Mouse (Mus musculus): ENCODE measurements around the gene Prnd. TPM values are rescaled to one million over a fixed set of nuclear protein-coding genes. Genes with fewer than 3 reads are reported as not detected.

Gene Prnd
- polyA plus RNA-seq (2015; fragmentation: Nextera tagmentation; extraction: Ambion mirVana) = 18.9 and 20.8 TPM in 2 replicates

- 10% methylated on average over 11 of the region's 11 CpGs for WGBS
Observed at GRCm38 (mm10) chr2:131950598-131951095, at the start of gene Prnd. Prnd (plus strand) TSS chr2:131950861.

GRCm38 (mm10) chr2:131902423-131902822 lies 48.2 kb upstream of the Prnd start:
- Histone ChIP-seq H3K9me3 (replicated peaks) (no peaks in the 10 kb centered on the region), H3K36me3 (no peaks in the 10 kb centered on the region), H3K27me3 (no peaks in the 10 kb centered on the region), H3K27ac (no peak overlapping the region), H3K9ac (no peak overlapping the region), H3K4me1 (no peaks in the 10 kb centered on the region), H3K4me3 (replicated peaks) (no peak overlapping the region), H3K4me2 (no peak overlapping the region)
- no peak for ATAC-seq (replicated peaks; ENCODE audit: low FRiP score)
- 17% methylated on average over 2 of the region's 3 CpGs for WGBS

More at GRCm38 (mm10) chr2:131950598-131951095, at the start of gene Prnd:
- ATAC-seq (replicated peaks; ENCODE audit: low FRiP score) = peak; percentile 56
- H3K4me1 ChIP-seq = peaks cover 32% of the 10 kb centered on the region
- H3K36me3 ChIP-seq = no peaks in the 10 kb centered on the region
- H3K27ac ChIP-seq = no peak within 1 kb of the TSS
- H3K9ac ChIP-seq = 0 out of 2 replicates have a peak within 1 kb of the TSS, but pooled peaks have one; percentile 10
- peak within 1 kb of the TSS; percentile 21; the same call in 1 of the 2 replicates for H3K4me2 ChIP-seq
- no peaks in the 10 kb centered on the region for H3K9me3 ChIP-seq (replicated peaks)
- no peak within 1 kb of the TSS for H3K4me3 ChIP-seq (replicated peaks)
- peaks cover 39% of the 10 kb centered on the region for H3K27me3 ChIP-seq

- H3K9ac ChIP-seq = no peak overlapping the region
- WGBS = 48% methylated on average over 8 of the region's 8 CpGs
- H3K36me3 ChIP-seq = no peaks in the 10 kb centered on the region
- H3K9me3 ChIP-seq (replicated peaks) = no peaks in the 10 kb centered on the region
- H3K4me3 ChIP-seq (replicated peaks) = no peak overlapping the region
- H3K27me3 ChIP-seq = no peaks in the 10 kb centered on the region
- no peak overlapping the region for H3K4me2 ChIP-seq
- ATAC-seq (replicated peaks; ENCODE audit: low FRiP score) = no peak
- H3K27ac ChIP-seq = no peak overlapping the region
- 0 out of 2 replicates have a peak, but pooled peaks cover under 1% of the 10 kb centered on the region for H3K4me1 ChIP-seq
Observed at GRCm38 (mm10) chr2:131902867-131903266, 47.8 kb upstream of the Prnd start.

GRCm38 (mm10) chr2:131905025-131905424 lies 45.6 kb upstream of the Prnd start:
- H3K27ac ChIP-seq = no peak overlapping the region
- no peak overlapping the region for H3K9ac ChIP-seq
- H3K27me3 ChIP-seq = no peaks in the 10 kb centered on the region
- H3K4me1 ChIP-seq = peaks cover 15% of the 10 kb centered on the region
- no peak overlapping the region for H3K4me3 ChIP-seq (replicated peaks)
- no peaks in the 10 kb centered on the region for H3K36me3 ChIP-seq
- no peaks in the 10 kb centered on the region for H3K9me3 ChIP-seq (replicated peaks)
- whole genome bisulfite sequencing = 60% methylated on average over 5 of the region's 5 CpGs
- no peak overlapping the region for H3K4me2 ChIP-seq
- no peak for ATAC-seq (replicated peaks; ENCODE audit: low FRiP score)

GRCm38 (mm10) chr2:131905776-131906175 lies 44.9 kb upstream of the Prnd start:
- Histone ChIP-seq H3K27ac (no peak overlapping the region), H3K4me3 (replicated peaks) (no peak overlapping the region), H3K4me1 (peaks cover 19% of the 10 kb centered on the region), H3K4me2 (no peak overlapping the region), H3K9me3 (replicated peaks) (no peaks in the 10 kb centered on the region), H3K9ac (no peak overlapping the region), H3K36me3 (no peaks in the 10 kb centered on the region), H3K27me3 (0 out of 2 replicates have a peak, but pooled peaks cover 3% of the 10 kb centered on the region)
- WGBS = 47% methylated on average over 6 of the region's 6 CpGs
- ATAC-seq (replicated peaks; ENCODE audit: low FRiP score) = no peak

DNA sequence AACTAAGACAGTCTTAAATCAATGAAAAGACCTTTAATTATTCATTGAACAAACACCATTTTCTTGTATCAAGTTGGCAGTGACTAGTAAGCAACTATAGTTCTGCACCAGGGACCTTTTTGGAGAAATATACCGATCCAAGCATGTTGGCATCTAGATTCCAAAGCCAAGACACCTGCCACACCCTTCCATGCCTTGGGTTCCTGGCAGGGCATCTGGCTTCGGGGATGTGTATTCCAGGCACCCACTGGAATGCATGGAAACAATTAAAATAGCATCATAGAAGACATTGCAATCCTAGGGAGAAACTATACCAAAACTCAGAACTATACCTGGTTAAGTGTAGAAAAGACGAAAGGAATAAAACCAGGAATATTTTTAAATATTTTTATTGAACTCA lies 44.4 kb upstream of the Prnd start:
- H3K4me1 ChIP-seq = peaks cover 24% of the 10 kb centered on the region
- no peak overlapping the region for H3K27ac ChIP-seq
- H3K9me3 ChIP-seq (replicated peaks) = no peaks in the 10 kb centered on the region
- H3K36me3 ChIP-seq = no peaks in the 10 kb centered on the region
- WGBS = 94% methylated on average over 3 of the region's 3 CpGs
- no peak overlapping the region for H3K4me3 ChIP-seq (replicated peaks)
- no peak overlapping the region for H3K9ac ChIP-seq
- 0 out of 2 replicates have a peak, but pooled peaks cover 3% of the 10 kb centered on the region for H3K27me3 ChIP-seq
- no peak for ATAC-seq (replicated peaks; ENCODE audit: low FRiP score)
- H3K4me2 ChIP-seq = no peak overlapping the region

DNA sequence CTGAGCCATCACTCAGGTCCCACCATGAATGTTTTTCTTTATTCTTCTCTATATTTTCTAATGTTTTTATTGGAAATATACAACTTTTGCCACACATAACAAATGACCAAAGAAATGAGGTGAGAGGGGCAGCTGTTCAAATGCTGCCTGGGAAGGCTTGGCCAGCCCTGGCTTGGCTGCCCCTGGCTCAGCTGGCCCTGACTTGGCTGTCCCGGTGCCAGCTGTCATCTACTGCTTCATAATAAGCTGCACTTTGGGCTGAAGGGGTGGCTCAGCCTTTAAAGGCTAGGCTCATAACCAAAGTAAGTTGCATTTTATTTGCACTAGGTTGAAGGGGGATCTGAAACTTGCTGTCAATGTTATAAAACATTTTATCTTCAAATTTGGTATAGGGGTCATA lies 43.8 kb upstream of the Prnd start:
- no peak for ATAC-seq (replicated peaks; ENCODE audit: low FRiP score)
- H3K36me3 ChIP-seq = no peaks in the 10 kb centered on the region
- H3K27ac ChIP-seq = no peak overlapping the region
- H3K9ac ChIP-seq = no peak overlapping the region
- H3K4me1 ChIP-seq = peaks cover 28% of the 10 kb centered on the region
- H3K9me3 ChIP-seq (replicated peaks) = no peaks in the 10 kb centered on the region
- 0 out of 2 replicates have a peak, but pooled peaks cover 3% of the 10 kb centered on the region for H3K27me3 ChIP-seq
- no peak overlapping the region for H3K4me3 ChIP-seq (replicated peaks)
- no peak overlapping the region for H3K4me2 ChIP-seq
- 76% methylated on average over 1 of the region's 1 CpGs for WGBS

GRCm38 (mm10) chr2:131907311-131907710 lies 43.4 kb upstream of the Prnd start:
- Histone ChIP-seq H3K36me3 (no peaks in the 10 kb centered on the region), H3K4me3 (replicated peaks) (no peak overlapping the region), H3K4me2 (no peak overlapping the region), H3K27me3 (0 out of 2 replicates have a peak, but pooled peaks cover 3% of the 10 kb centered on the region), H3K27ac (no peak overlapping the region), H3K9ac (no peak overlapping the region), H3K9me3 (replicated peaks) (no peaks in the 10 kb centered on the region), H3K4me1 (peaks cover 28% of the 10 kb centered on the region)
- no peak for ATAC-seq (replicated peaks; ENCODE audit: low FRiP score)
- WGBS = 86% methylated on average over 5 of the region's 5 CpGs

DNA sequence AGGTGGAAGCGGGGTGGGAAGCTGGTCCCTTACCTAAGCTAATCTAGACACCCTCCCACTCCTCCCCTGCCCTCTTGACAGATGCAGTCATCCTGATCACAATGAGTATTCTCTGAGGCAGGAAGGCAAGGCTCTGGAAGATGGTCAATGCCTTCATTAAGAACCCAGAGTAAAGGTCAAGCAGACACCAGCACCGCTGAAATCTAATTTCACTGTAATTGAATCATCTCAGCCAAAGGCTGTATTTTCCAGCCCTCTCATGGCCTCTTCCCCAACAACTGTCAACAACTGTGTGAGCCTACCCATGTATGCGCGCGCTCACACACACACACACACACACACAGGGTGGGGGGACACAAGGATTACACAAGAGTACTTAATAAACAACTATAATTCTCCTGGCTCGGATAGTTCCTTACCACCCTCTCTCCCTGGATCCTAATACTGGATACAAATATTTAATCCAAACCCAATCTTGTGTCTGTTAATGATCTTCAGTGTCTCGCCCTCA lies 42.3 kb upstream of the Prnd start:
- no peaks in the 10 kb centered on the region for H3K9me3 ChIP-seq (replicated peaks)
- no peak overlapping the region for H3K4me3 ChIP-seq (replicated peaks)
- H3K4me2 ChIP-seq = no peak overlapping the region
- 0 out of 2 replicates have a peak, but pooled peaks cover 3% of the 10 kb centered on the region for H3K27me3 ChIP-seq
- ATAC-seq (replicated peaks; ENCODE audit: low FRiP score) = peak; percentile 56
- peak overlapping the region; percentile 28; the same call in 1 of the 2 replicates for H3K27ac ChIP-seq
- H3K36me3 ChIP-seq = no peaks in the 10 kb centered on the region
- 68% methylated on average over 7 of the region's 7 CpGs for WGBS
- peaks cover 31% of the 10 kb centered on the region for H3K4me1 ChIP-seq
- no peak overlapping the region for H3K9ac ChIP-seq

- Histone ChIP-seq H3K9ac (no peak overlapping the region), H3K4me1 (peaks cover 31% of the 10 kb centered on the region), H3K4me3 (replicated peaks) (no peak overlapping the region), H3K27ac (0 out of 2 replicates have a peak overlapping the region, but pooled peaks have one; percentile 28), H3K36me3 (no peaks in the 10 kb centered on the region), H3K9me3 (replicated peaks) (no peaks in the 10 kb centered on the region), H3K27me3 (0 out of 2 replicates have a peak, but pooled peaks cover 3% of the 10 kb centered on the region), H3K4me2 (peak overlapping the region; percentile 88; the same call in 1 of the 2 replicates)
- peak; percentile 12 for ATAC-seq (replicated peaks; ENCODE audit: low FRiP score)
- WGBS = 38% methylated on average over 1 of the region's 1 CpGs
Observed at GRCm38 (mm10) chr2:131908906-131909305, 41.8 kb upstream of the Prnd start.

- peak within 1 kb of the TSS; percentile 82 for H3K27ac ChIP-seq
- H3K4me3 ChIP-seq (replicated peaks) = peak within 1 kb of the TSS; percentile 76
- WGBS = 5% methylated on average over 52 of the region's 52 CpGs
- H3K9me3 ChIP-seq (replicated peaks) = no peaks in the 10 kb centered on the region
- 0 out of 2 replicates have a peak, but pooled peaks cover 3% of the 10 kb centered on the region for H3K27me3 ChIP-seq
- ATAC-seq (replicated peaks; ENCODE audit: low FRiP score) = peak; percentile 92
- H3K9ac ChIP-seq = peak within 1 kb of the TSS; percentile 68
- peak within 1 kb of the TSS; percentile 88 for H3K4me2 ChIP-seq
- no peaks in the 10 kb centered on the region for H3K36me3 ChIP-seq
- peaks cover 31% of the 10 kb centered on the region for H3K4me1 ChIP-seq
Observed at GRCm38 (mm10) chr2:131909683-131910572, 40.7 kb upstream of the Prnd start, which contains the start of the genes Prnp and Prn. Prnp (plus strand) TSS chr2:131909928. Prn (plus strand) TSS chr2:131909957.

DNA sequence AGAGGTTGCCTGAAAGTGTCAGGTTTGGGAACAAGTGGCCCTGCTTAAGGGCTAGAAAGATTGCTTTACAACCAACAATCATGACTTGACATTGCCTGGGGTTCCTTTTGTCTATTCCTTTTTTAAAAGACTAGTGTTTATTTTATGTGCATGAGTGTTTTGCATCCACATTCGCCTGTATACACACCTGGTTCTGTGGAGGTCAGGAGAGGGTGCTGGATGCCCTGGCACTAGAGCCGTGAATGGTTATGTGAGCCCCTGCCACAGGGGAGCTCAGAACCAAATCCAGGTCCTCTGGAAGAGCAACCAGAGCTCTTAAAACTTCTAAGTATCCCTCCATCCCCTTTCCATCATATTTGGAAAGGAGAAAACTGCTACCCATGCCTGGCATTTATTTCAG lies 39.8 kb upstream of the Prnd start:
- peaks cover 31% of the 10 kb centered on the region for H3K4me1 ChIP-seq
- no peak overlapping the region for H3K9ac ChIP-seq
- ATAC-seq (replicated peaks; ENCODE audit: low FRiP score) = no peak
- 68% methylated on average over 2 of the region's 2 CpGs for WGBS
- no peaks in the 10 kb centered on the region for H3K9me3 ChIP-seq (replicated peaks)
- 0 out of 2 replicates have a peak, but pooled peaks cover 3% of the 10 kb centered on the region for H3K27me3 ChIP-seq
- H3K36me3 ChIP-seq = no peaks in the 10 kb centered on the region
- H3K27ac ChIP-seq = no peak overlapping the region
- peak overlapping the region; percentile 88 for H3K4me2 ChIP-seq
- H3K4me3 ChIP-seq (replicated peaks) = peak overlapping the region; percentile 76

All from kidney, embryonic 15.5 days (tissue).